Mouse (Mus musculus) thymus, postnatal 4 days (tissue): ENCODE results near the gene Exoc7.

Experiments used
- DNase-seq: peaks from one replicate; pipeline ENCODE4 v3.0.0; 2021

The Exoc7 gene

DNA sequence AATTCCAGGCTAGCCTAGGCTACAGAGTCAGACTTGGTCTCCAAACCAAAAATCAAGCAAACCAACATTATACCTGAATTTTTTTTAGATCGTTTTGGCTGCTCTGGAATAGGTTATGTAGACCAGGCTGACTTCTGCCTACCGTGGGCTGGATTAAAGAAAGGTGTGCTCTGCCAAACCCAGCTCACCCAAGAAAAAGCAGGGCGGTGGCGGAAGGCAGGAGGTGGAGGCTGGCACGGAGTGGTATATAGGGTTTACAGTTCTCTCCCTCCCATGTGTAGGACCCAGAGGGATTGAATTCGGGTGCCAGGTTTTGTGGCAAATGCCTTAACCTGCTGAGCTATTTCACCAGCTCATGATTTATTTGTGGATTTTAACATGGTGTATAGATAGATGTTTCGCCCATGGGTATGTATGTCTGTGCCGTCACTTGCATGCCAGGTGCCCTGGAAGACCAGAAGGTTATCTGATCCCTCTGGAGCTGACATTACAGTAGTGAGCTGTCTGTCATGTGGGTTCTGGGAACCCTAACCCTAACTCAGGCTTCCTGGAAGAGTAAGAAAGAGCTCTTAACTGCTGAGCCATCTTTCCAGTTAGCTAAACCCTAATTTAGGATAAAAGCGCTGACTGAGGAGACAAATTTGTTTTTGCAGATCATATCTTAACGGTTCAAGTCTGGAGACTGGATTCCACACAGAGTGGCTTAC is at the start of gene Exoc7:
Gene Exoc7 (minus strand): TSS at position 215 of the 707 bp plus-strand sequence.
- DNase-seq = peak; percentile 26

DNA sequence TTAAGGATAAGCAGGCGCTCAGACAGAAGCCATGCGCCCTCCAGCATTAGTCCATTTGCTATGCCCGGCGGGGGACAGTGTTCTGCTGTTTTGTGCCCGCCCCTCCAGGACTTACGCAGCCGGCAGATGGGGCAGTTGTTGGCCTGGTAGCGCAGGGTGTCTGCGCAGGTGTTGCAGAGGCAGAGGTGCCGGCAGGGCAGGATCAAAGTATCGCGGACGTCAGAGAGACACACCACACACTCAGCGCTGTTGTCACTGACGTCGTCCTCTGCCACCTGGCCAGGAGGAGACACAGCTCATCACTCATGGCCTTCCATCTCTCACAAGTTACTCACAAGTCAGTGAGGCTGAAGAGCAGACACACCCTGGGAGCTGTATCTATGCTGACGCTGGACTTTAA is 47.5 kb upstream of the Exoc7 start:
- DNase-seq = peak; percentile 69

DNA sequence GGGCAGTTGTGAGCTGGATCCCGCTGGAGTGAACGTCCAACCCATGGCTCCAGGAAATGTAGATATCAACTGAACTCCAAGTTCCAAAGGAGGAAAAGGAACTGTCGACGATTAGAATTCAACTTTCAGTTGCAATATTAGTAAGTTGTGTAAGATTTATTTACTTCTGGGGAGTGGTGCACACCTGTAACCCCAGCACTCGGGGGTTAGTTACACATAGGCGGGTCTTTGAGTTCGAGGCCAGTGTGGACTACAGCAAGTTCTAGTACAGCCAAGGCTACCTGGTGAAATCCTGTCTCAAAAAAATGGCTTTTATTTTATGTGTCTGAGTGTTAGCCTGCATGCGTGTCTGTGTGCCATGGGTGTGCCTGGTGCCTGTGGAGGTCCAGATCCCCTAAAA is 46.5 kb upstream of the Exoc7 start:
- DNase-seq = no peak

DNA sequence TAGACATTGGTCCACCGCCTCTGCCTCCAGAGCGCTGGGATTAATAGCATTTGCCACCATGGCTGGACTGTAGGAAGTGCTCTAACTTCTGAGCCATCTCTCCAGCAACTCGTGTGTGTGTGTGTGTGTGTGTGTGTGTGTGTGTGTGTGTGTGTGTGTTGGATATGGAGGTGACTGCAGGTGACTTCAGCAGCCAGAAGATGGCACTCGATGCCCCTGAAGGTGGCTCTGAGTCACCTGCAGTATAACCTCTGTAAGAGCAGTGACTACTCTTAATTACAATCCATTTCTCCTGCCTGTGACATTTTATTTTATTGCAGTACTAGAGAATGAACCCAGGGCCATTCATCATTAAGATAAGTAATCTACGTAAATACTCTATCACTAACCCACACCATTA is 44.3 kb upstream of the Exoc7 start:
- DNase-seq = peak; percentile 43

DNA sequence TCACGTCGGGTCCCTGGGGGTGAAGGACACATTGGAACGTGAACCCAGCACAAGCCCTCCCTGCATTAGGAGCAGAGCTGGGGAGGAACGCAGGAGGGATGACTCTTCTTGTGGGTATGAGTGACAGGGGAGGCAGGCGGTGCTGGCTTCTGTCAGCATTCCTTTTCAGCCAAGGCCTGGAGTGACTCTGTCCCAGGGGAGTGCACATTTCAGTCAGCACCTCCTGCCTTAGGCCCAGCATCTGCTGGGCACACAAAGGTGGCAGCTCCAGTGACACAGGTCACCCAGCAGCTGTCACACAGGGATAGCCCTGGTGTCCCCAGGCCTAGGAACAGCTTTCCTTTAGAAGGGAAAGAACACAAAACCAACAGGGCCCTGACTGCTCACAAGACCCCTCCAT is 40.9 kb upstream of the Exoc7 start:
- no peak for DNase-seq

DNA sequence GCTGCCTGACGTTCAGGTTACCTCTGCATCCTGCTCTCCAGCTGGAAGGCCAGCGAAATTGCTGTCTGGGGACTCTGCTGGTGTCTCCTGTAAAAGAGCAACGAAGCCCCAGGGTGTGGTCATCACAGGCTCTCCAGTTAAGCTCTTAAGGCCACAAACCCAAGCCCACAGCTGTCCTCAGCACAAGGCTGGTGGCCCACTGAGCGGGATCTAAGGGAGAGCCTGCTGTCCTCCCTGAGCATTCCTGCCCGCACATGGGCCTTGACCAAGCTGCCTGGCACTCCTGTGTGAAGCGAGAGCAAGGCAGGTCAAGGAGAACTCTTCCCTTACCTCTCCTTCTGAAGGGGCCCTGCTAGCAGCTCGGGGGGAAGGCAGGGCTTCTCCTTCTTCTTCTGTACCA is 40.0 kb upstream of the Exoc7 start:
- no peak for DNase-seq

DNA sequence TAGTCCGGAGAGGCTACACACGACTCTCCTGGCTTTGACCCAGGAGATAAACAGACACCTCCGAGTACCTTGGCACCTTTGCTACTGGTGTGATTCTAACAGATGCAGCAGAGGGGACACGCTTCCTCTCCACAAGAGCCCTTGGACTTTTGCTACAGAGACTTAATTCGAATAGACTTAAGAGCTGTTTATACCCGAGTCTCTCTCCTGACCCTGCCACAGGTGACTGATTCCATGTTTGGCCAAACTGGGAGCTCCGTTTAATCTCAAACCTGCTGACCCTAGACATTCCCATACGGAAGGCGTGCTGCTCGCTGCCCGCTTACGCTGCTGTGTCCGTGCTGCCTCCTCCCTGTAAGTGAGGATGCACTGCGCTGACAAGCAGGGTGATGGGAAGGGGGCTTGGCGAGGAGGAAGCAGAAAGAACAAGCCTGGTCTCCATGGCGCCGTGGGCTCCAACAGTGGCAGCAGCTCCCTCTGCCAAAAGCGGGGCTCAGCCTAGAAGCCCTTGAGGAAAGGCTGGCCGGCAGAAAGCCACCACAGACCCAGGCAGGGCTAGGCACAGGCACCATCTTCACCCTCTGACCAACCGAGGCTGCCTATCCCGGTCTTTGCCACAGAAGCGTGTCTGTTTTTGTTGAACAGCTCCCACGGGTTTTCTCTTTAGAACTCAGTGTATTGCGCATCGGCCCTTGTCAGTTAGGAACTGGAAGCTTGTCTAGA is 35.2 kb upstream of the Exoc7 start:
- no peak for DNase-seq

DNA sequence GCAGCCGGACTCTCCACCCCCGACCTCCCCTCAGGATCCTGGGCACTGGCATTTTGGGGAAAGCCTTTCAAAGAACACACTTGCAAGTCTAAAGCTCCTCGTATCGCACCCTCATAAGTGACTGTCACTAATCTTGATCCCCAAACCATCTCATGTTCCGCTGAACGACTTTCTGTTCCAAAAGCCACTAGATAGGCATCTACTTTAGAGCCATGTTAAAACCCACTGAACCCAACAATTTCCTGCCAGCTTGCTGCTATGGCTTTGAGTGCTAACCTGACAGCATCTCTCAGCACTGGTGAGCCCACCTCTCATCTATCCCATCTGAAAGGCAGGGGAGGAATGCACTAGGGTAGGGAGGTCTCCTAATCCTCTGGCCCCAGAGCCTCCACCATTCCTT is 30.5 kb upstream of the Exoc7 start:
- DNase-seq = no peak

DNA sequence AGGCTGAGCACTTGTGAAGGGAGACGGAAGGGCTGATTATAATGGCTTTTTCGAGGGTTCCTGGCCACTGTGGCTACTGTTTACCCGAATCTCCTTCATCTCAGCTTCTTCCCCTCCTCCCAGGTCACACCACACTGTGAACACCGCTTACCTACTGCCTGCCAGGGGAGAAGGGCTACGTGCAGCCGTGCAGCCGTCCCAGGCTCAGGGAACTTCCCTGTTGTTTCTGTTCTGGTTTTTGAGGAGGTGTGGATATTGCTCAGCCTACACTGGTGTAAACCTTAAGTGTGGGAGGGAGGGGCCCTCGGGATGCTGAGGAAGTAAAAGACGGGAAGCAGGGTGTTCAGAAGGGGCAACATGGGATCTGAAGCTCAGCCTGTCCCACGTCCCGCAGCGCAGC is 30.0 kb upstream of the Exoc7 start:
- no peak for DNase-seq

DNA sequence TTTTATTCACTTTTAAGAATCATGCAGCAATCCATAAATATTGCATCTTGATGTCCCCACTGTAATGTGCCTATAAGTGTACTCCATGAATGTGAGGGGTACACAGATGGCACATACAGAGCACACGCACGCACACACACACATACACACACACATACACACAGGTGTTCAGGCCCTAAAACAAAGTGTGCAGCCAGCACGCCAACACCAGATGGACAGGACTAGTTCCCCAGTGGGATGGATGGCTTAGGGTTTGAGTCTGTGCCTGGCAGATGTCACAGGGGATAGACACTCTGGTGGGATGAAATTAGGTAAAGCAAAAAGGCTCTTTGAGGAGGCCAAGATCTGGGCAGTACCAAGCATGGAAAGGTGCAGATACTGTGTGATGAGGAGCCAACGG is 29.4 kb upstream of the Exoc7 start:
- no peak for DNase-seq

DNA sequence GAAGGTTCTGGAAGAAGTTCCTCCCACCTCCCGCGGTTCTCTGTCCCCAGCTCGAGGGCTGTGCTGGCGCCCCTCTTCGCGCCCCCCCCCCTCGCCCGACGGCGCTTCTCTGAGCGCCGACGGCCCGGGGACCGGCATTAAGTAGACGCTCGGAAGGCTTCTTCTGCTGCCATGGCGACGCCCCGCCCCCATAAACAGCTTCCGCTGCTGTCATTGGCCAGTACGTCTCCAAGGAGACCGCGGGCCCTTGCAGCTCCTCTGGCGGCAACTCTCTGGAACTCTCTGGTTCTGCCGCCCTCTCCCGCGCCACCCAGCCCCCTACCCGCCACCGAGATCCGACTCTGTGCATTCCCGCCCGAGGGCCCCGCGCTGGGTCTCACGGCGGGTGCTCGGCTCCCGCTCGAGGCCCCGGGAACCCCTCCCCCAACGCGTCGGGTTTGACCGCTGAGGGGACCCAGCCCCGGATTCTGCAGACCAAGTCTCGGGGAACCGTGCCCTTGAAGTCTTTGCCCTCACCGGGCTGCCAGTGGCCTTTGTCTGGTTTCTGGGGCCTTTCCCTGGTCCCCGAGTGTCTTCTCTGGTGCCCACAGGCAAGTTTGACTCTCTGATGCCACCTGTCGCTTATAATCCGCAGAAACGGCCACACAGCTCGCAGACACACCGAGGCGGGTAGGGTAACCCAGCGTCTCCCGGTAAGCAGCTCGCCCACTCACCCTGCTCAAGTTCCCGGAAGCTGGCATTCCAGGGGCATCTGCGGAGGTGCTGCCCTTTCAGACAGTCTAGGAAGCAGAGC is 28.4 kb upstream of the Exoc7 start, which contains the start of gene Foxj1:
Gene Foxj1 (minus strand): TSS at position 156 of the 793 bp plus-strand sequence.
- peak; percentile 98 for DNase-seq

DNA sequence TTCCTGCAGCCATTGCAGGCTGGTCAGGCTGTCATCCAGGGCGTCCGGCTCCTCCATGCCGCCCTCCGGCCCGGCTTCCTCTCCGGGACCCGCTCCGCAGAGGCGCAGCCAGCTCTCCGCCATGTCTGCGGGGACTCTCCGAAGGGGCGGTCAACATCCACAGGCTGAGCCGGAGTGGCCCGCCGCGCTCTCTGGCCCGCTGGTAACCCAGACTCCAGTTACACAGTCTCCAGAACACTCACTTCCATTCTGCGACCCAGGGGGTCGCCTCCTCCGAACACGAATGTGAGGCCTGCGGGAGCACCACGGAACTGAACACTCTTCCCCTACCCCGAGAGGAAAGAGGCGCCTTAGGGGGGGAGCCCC is 27.4 kb upstream of the Exoc7 start:
- DNase-seq = no peak

DNA sequence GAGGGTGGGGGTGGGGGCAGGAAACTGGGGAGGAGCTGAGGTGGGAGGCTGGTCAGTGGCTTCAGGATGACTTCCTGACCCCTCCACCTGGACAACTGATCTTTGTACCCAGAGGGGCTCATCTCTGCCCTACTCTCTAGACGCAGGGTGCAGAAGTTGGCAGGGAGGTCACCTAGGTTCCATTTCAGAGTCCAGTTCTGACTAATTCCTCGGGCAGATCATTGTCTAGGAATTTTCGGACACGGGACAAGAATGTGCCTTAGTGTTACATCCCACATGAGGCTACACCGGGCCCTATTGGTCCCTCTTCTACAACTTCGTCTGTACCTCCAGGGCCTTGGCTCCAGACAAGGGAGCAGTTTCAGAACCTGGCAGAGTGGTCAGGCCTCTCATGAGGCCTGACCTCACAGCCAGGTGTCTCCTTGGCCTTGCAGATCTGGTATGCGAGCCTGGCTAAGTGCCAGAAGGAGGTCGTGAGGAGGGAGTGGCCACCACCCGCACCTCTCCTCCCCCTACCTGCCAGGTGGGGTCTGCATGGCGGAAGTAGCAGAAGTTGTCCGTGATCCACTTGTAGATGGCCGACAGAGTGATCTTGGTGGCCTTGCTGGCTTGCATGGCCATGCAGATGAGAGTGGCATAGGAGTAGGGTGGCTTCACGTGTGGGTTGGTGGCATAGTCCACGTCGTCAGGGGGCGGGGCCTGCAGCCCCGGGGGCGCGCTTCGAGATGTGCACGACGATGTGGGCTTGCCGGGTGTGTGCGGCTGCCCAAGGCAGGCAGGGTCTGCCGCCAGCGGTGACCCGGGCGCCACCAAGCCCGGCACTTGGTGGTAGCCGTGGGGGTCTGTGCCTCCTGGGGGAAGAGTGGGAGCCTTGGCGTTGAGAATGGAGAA is 26.7 kb upstream of the Exoc7 start:
- peak; percentile 48 for DNase-seq

DNA sequence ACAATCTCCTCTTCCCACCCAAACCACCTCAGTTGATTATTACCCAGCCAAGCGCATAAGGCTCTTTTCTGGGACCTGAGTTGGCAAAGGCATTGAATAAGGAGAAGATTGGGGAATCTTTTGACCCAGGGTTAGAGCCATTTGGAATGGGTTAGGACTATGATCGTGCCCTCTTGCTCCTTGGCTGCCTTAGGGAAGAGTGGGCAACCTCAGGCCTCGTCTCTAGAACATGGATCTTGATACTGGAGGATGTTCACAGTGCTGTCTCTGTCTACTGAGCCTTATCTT is 25.9 kb upstream of the Exoc7 start:
- DNase-seq = no peak

DNA sequence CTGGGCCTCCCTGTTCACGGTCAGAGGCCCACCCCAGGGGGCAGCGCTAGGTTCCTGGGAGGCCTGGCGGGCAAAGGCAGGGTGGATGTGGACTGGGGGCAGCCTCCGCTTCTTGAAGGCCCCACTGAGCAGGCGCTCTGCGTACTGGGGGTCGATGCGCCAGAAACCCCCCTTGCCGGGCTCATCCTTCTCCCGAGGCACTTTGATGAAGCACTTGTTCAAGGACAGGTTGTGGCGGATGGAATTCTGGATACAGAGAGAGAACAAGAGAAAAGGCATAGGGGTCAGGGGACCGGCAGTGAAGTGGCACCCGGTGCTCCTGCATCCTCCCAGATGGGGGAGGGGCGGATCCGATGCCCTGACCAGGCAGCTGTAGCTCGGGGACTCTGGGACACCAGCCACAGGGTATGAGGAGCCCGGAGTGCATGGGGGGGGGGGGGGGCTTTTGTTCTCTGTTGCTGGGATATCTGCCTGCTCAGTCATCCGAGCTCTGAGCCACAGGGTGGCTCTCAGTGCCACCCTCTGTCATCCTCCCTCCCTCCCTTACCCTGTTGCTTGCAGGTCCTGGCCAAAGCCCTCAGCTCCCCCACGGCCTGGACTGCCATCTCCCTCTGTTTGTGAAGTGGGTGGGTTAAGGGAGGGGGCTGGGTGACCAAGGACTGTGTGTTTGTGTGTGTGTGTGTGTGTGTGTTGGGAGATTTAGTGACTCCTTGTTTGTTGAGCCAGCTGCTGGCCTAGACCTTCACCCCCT is 25.4 kb upstream of the Exoc7 start:
- no peak for DNase-seq

DNA sequence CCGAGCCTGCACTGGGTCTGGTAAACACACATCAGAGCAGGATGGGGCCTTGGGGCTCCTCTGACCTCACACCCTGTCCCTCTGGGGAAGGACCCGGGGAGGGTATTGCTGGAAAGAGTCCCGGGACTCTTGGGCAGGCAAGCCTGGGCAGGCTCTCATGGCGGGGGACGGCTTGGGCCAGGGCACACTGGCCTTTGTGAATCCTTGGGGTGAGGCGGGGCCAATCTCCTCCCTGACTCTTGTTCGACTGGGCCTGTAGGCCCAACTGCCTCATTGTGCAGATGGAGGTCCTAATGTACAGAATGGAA is 23.1 kb upstream of the Exoc7 start:
- DNase-seq = no peak

DNA sequence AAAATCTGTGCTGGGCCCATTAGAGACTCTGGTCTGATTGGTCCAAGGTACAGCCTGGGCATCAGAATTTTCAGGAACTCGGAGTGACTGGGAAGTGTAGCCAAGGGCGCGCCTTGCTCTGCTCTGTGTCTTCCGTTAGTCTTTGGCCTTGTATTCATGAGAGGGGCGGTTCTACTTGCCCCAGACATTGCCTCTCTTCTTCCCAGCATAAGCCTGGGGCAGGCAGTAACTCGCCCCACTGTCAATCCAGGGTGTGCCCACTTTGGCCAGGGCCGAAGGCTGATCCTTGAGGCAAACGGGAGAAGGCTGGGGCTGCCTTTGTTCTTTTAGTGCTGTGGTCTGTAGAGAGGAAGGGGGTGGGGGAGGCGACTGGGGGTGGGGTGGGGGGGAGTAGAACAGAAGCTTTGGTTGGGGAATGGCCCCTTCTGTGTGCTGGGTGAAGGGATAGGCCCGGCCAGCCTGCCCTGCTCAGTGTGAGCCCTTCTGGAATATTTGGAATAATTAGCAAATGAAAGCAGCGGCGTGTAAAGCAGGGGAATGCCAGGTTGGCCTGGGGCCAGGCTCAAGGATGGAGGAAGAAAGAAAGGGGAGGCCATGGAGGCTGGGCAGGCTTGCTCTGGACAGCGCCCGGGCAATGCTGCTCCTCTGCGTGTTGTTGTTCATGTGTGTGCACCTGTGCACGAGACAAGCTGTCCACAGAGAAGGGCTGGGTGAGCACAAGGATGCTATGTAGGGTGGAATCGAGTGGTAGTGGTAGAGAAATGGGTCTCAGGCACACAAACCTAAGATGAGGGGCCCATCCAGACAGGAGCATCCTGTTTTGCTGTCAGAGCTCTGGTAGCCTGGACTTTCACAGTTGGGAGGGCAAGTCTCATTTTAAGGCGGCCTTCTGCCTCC is 22.5 kb upstream of the Exoc7 start:
- no peak for DNase-seq

DNA sequence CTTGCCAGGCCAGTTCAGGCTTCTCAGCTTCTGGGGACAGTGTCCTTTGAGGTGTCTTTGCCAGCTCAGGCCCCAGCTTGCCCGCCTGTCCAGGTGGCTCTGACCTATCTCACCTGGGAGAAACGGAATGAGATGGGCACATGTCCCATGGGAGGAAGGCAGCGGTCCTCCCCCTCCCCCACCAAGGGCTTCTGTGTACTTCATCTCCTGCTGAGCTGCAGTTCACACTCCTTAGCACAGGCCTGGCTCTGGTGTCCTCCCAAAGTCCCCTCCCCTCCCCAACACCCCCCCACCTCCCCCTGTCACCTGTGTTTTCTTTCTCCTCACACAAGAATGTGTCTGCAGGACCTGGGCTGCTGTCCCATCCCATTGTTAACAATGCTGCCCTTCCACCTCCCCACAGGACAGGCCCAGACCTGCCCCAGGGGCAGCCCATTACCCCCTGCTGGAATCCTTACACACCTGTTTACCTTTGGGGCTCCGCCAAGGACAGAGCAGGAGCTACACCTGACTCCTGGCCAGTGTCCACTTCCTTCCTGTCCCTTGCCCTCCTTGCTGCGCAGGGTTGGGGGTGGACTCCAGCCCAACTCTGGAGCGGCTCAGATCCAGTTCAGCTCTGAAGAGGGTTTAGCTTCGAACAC is 20.1 kb upstream of the Exoc7 start:
- no peak for DNase-seq

DNA sequence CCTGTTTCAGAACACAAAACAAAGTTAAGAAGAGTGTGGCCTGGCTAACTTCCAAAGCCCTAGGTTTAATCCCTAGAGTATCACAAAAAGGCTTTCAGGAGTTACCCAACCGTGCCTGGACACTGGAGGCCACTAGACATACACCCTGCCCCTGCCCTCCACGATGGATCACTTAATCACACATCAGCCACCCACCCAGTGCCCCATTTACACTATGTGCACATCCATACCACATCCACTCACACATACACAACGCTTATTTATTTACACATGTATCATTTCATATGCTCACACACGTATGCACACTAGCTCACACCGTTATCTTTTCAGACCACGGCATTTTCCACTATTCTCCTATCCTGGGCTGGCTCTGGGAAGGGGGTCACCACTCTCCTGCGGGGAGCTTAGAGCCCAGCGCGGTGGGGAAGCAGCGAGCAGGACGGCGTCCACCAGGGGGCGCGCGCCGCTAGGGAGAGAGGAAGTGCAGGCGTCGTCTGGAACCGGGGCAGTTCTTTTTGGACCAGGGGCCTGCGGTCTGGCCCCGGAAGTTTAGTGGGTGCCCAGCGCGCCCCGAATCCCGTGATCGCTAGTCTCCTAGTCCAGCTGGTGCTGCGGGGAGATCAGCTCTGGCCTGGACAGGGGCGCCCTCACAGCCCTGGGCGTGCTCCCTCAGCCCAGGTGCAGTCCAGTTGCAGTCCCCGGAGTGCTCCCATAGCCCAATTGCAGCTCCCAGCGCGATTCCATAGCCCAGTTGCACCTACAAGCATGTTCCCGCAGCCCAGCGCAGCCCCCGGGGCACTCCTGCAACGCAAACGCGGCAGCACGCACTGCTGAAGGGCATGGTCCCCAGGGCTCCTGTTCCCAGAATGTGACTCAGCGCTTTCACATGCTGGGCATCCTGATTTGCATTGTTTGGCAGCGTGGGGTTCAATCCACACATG is 12.0 kb upstream of the Exoc7 start:
- peak; percentile 98 for DNase-seq

DNA sequence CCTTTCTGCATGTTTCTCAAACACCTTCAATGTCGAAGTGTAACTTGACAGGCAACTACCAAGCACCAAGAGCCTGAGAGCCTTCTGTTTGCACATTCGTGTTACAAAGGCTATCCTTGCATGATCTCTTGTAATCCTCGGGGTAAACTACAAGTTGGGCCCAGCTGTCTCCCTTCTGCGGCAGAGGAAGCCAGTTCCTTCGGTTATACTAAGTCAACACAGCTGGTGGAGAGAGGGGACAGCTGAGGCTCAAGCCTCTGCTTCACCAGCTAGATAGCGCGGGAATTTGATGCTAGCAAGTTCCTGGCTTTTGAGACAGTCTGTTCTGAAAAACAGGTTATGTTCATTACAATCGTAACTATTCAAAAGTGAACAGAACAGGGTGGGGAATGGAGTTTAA is 5.3 kb upstream of the Exoc7 start:
- DNase-seq = peak; percentile 37
